Mouse (Mus musculus): Measurements from ENCODE around the gene Fam71e1. TPM values are rescaled to one million over a fixed set of nuclear protein-coding genes. Genes with fewer than 3 reads are reported as not detected.

Gene Fam71e1
- total RNA-seq, 2 experiments from 2014 or later: 14.3 to 15.7 TPM

DNA sequence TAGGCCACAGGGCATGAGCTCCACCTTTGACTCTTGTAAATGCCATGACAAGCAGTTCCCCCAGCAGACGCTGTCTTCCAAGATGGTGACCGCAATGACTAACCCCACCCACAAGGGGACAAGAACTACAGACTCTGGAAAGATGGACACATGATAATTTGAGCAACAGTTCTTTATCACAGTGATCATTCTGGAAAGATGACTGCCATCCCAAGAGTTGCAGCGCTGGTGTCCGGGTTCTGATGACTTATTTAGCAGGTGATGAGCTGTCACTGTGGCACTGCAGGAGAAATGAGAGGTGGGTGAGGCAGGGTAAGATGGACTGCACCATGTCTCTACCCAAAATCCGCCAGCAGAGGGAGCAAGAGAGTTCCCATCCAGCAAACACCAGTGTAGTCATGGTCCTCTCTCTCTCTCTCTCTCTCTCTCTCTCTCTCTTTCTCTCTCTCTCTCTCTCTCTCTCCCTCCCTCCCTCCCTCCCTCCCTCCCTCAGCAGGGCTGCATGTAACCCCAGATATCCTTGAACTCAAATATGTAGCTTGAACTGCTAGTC is 5.3 kb downstream of the Fam71e1 start:
- DNase-seq: peak; percentile 65 to 75

DNA sequence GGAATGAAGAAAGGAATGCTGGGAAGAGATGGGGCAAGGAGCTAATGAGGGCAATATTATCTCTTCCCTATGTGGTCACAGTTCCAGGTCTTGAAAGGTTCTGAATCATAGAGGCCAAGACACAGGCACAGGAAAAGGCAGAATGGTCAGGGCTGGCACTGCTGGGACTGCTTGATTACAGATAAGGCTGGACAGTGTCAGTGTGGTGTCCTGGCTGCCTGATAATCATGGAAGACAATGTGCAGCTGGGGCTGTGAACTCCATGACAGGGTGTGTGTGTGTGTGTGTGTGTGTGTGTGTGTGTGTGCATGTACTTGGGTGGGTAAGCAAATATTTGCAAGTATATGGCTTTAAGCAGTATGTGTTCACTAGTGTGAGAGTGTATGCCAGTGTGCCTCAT is 11.1 kb downstream of the Fam71e1 start:
- no peak for DNase-seq

DNA sequence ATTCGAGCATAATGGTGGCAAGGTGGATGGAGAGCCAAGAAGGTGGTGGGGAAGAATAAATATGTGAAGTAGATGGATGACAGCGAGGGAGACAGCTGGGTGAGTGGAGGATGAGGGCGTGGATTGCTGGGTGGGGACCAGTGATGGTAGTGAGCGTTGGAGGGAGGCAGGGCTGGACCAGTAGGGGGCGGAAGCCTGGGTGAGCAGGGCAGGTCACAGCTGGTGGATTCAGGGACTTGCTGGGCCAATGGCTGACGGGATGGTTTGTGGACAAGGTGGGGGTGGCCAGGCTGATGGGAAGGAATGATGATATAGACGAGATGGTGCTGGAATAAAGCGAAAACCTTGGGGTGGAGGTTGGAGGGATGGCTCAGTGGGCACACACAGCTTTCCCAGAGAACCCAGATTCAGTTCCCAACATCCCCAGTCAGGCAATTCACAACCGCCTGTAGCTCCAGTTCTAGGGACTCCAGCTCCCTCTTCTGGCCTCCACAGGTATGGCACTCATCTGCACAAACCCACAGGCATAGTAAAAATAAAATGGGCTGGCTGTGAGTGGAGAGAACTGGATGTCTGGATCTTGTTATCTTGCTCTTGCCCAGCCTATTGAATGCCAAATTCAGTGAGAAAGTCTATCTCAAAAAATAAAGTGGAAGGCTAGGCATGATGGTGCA is 23.0 kb downstream of the Fam71e1 start:
- DNase-seq: no peak

- DNase-seq: no peak
Measured at GRCm38 (mm10) chr7:44520990-44521389, 24.6 kb downstream of the Fam71e1 start.

DNA sequence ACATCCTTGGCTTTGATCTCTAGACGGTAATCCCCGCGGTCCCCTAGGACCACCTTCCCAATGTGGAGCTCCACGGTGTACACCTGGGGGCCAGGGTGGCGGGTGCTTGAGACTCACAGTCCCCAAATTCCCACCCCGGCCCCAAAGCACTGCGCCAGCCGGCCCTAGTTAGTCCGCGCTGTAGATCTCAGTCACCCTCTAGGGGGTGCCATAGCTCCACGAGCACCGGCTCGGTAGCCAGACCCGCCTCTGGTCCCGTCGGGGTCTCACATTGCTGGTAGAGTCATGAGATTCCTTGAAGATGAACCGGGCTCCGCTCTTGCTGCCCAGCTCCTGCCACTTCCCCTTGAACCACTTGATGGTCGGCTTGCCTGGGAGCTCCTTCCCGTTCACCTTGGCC is 25.3 kb downstream of the Fam71e1 start:
- no peak for DNase-seq

GRCm38 (mm10) chr7:44523056-44523455 is 26.7 kb downstream of the Fam71e1 start:
- no peak for DNase-seq

DNA sequence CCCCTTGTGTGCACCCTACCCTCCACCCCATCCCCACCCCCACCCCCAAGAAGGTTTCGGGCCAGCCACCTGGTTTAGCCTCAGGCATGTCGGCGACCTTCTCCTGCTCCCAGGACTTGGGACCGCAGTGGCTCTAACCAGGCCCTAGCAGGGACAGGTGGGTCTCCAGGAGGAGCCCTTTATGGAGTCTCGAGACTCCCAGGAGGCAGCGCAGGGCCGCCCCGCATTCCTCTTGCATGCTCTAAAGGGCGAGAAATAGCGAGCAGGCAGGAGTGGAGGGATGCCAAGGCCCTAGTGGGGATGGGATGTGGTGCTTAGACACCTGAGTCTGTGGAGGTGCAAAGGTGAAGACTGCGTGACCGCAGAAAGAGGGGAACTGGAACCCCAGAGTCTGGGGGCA is 28.1 kb downstream of the Fam71e1 start, which contains the start of gene Mybpc2:
Gene Mybpc2 (minus strand): TSS at position 155 of the 400 bp plus-strand sequence.
- no peak for DNase-seq

DNA sequence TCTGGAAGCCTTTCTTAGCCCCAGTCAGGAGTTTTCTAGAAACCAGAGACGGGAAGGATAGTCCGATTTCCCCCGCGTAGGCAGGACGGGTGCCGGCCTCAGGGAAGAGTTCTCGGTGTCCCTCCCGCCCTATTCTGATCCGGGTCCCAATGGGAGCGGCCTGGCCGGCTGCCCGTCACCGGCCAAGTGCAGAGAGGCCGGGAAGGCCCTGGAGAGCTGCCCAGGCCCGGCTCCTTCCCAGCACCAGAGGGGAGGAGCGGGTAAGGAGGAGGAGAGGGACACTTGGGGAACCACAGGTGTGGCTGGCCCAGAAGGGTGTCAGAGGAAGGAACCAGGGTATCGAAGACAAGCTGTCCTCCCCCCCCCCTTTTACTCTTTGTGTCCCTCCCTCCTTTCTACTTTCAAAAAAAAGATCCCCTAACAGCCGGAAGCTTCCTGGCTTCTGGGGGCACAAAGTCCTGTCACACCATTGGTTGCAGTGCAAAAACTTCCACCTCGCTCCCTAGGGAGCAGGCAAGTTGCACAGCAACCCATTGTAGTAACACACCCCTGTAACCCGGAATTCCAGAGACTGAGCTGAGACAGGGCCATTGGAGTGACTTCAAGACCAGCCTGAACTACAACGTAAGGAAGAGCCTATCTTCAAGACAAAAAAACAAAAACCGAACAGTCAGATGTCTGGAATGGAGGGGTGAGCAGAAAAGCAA is 28.9 kb downstream of the Fam71e1 start:
- DNase-seq: peak in 1 of 2 experiments; percentile 63

DNA sequence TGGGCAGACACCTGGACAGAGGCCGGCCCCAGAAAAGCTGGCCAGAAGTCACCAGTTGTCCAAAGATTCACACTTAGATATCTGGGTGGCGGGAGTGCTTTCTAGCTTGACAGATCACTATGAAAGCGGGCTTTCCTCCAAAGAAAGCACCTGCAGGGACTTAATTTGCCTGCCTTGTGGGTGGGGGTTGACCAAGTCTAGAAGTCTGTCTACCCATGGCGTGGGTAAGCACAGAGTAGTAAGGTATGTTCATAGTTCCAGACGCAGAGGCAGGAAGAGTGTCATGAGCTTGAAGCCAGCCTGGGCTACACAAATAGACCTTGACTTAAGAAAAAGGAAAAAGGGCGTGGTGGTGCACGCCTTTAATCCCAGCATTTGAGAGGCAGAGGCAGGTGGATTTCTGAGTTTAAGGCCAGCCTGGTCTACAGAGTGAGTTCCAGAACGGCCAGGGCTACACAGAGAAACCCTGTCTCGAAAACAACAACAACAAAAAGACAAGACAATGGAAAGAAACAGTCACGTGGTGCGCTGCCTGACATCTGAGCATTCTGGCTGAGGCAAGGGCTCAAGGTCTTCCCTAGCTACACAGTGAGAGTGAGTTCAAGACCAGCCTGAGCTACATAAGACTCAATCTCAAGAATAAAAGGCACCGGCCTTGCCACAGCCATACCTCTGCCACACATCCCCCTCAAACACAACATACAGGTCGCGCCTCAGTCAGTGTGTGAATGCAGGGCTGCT is 30.2 kb downstream of the Fam71e1 start:
- DNase-seq: no peak

- peak; percentile 62 for DNase-seq
Measured at GRCm38 (mm10) chr7:44527483-44528398, 31.4 kb downstream of the Fam71e1 start.

DNA sequence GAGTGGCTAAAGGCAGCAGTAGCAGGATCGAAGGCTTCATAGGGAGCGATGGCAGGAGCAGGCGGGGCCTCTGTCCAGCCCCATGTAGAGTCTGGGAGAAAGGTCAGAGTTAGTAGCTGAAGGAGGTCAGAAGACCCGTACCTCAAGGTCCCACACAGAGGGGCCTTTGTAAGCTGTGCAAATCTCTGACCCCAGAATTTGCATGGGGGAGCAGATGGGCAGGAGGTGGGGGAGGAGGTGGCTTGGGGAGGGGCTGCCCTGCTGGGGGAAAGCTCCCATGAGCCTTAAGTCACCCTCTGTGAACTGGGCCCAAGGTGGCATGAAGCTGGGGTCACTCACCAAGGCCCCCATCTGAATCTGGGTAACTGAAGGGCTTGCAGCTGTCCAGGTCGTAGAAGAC is 33.1 kb downstream of the Fam71e1 start:
- no peak for DNase-seq

DNA sequence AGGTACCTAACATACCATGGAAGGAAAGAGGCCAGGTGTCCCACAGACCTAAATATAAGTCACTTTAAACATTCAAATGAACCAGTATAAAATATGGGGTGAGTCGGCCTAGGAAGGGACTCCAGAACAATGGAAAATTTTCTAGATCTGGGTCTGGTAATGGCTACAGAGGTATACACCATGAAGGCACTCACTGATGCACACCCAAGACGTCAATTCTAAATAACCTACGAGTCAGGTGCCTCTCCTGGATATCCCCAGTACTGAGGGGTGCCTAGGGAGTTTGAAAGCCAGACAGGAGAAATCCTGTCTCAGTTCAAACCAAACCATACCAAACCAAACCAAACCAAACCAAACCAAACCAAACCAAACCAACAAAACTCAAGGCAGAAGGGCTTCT is 34.1 kb downstream of the Fam71e1 start:
- DNase-seq: no peak

- no peak for DNase-seq
Measured at GRCm38 (mm10) chr7:44531207-44531606, 34.8 kb downstream of the Fam71e1 start.

DNA sequence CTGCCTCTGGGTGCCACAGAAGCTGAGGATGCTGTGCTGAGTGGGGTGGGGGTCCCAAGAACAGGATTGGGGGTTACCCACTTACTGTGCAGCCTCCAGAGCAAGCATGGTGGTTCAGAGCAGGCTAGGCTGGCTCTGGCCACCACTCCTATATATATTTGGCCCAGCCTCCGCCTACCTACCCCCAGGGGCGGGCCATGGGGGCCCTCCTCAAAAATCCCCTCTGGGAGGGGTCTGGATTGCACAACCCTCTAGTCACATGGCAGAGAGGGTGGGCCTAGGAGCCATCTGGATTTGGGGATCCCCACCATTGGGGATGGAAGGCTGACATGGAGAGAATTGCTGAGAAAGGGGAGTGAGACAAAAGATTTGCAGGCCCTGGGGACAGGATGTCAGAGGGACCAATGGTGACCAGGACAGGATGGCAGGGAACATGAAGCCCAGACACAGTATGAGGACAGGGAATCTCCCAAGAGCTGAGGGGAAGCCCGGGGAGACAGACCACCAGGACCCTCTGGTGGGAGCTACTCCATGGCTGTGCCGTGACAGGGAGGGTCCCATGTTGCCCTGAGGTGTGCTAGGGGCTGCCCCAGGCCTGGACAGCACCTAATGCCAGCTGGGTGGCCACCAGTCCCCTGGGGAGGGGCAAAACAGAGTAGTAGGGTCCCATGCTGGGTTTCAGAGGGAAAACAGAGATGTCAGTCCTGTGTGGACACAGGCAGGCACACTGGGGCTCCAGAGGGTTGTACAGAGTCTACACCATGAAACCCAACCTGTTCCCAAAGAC is 35.8 kb downstream of the Fam71e1 start, which contains the start of gene Spib:
Gene Spib (minus strand): TSS at position 126 of the 787 bp plus-strand sequence.
- DNase-seq: no peak

DNA sequence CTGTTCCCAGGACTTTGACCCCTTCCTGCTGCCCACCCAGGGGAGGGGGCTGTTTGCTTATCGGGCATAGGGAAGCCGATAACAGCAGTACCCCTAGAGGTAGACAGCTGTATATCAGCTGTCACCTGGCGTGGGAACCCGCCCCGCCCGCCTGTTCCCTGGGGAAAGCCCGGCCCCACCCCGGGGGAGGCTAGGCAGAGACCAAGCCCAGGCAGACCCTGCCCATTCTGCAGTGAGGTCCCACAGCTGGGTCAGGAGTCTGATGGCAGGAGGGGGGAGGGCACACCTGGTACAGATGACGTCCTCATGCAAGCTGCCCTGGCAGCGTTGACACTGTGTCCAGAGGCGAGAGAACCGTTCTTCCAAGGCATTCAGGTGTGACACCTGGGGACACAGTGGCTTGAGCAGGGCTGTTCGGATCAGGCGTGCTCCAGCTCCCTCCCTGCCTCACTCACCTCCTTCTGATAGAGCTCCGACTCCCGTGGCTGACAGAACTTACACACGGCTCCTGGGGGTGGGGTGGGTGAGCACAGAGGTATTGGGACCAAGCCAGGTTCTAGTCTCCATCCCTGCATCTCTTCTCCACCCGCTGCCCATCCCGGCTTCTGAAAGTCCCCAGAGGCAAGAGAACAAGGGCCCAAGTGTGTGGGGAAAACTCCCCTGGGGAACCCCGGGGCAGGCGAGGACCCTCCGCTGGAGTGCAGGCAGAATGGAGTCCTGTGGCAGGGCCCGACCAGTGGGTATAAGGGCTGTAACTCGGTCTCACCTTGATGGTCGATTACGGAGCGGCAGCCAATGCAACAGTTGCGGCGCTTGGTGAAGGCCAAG is 36.8 kb downstream of the Fam71e1 start:
- no peak for DNase-seq

DNA sequence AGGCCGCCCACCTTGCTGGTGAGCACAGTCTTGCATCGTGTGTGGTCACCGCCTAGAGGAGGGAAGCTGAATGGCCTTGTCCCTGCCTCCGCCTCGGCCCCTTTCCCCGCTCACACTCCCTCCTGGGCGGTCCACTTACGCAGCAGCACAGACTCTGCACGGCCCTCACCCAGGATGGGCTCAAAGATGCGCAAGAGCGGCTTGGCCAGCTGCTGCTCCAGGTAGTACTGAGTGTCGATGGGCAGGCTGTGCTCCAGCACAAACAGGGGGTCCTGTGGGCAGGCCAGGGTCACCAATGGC is 37.3 kb downstream of the Fam71e1 start:
- no peak for DNase-seq

GRCm38 (mm10) chr7:44534242-44534641 is 37.9 kb downstream of the Fam71e1 start:
- DNase-seq: no peak

- no peak for DNase-seq
Measured at GRCm38 (mm10) chr7:44534656-44535441, 38.5 kb downstream of the Fam71e1 start.
